Mouse (Mus musculus) T-helper 1 cell (primary cell): ENCODE measurements at regions not wholly inside any gene's neighbourhood (a gene's known extent, or its start where the extent isn't known, plus 50 kb on each side); places are given as distances from the start of the nearest gene placed in this dataset.

Experiments used
- in situ Hi-C: fragments of 300-600 bp; cut with MboI, MseI; formaldehyde crosslinking; loops from one replicate; pipeline ENCODE4 v1.15.1; 2025; ENCODE audit warnings: high pct_unique_total_duplicates

DNA sequence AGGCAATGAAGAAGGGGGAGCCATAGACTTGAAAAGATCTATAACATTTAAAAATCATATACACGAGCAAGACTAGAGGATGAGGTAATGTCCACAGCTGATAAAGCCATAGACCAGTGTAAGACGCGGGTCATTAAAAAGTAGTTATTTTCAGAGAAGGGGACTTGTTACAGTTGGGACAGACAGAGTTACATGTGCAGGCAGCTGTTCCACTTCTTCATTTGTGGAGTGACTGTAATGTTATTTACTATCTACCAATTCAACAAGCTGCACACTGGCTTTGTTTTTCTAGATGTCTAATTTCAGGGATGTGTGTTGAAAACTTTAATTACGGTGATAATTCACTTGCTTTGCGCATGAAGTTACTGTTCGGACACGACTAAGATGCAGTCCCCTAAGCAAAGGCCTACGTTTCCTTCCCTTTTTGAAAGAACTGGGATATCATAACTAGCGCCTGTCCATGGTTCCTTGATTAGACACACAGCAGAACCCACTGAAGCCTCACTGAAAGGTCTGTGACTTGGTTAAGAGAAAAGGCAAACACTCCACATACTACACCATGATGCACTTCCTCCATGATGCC is 320.7 kb upstream of the Clint1 start:
- in situ Hi-C loops, result loop anchor here (25.0 kb wide), 1 partner anchor 919 kb away; the partner anchor contains the start of gene Ebf1

DNA sequence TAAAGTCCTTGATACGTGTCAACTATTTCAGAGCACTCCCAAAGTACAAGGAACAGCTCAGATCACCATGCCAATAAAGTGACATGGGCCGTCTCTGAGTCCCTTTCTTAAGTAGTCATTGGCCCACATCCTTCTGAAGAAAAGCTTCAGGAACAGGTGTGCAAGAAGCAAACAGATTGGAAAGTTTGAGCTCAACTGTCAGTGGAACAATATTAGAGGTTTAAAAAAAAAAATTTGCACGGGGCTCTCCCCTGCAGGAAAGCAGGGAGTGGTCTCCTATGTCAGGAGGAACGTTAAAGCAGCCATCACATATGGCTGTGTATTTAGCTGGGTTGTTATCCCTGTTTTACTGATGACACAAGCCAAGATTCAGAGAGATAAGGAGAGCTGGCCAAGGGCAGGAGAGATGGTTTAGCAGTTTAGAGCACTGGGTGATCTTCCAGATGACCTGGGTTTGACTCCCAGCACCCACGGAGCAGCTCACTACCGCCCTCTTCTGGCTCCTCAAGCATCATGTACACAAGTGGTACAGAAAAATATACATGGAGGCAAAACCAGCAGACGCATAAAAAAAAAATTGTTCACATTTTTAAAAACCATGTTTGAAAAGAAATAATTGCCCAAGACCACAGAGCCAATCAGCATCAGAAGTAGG is 318.3 kb upstream of the Clint1 start:
- in situ Hi-C loops, result loop anchor here (25.0 kb wide), 1 partner anchor 921 kb away; the partner anchor contains the start of gene Ebf1

DNA sequence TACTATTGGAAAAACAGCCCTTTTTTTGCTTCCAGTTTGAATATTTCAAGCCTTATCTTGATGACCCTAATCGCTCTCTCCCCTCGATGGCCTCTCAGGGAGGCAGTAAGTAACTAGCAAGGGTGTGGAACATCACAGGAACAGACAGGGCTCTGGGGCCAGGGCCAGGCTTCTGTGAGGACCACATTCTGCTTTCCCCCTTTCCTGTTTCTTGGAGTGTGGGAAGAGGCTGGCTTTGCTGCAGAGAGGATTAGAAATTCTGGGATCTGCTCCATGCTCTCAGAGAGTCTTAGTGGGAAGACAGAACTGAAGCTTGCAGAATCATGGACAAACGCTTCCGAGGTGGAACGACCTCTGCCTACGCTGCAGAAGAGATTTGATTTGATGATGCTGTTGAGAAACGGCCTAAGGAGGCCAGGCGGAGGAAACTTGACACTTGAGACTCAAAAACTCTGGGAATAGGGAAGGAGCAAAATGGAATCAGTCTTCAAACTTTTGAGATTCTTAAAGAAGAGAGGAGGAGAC is 316.3 kb upstream of the Clint1 start:
- in situ Hi-C loops, result loop anchor here (25.0 kb wide), 1 partner anchor 923 kb away; the partner anchor contains the start of gene Ebf1

DNA sequence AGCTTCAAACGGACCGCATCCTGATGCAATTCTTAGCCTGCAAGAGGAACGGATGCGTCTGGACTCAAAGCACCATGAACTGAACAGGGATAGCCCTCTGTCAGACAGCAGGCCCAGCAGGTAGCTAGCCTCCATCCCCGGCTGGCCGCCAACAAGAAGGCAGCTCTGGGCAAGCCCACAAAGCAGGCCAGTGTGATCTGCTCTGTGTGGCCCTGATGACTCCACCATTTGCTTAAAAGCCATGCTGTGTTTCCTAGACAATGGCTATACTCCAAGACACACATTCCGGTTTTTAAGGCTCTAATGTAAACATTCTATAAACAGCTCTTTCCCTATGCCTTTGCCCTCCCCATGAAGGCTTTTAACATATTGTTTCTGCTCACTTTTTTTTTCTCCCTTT is 313.8 kb upstream of the Clint1 start:
- in situ Hi-C loops, result loop anchor here (25.0 kb wide), 1 partner anchor 926 kb away; the partner anchor contains the start of gene Ebf1

DNA sequence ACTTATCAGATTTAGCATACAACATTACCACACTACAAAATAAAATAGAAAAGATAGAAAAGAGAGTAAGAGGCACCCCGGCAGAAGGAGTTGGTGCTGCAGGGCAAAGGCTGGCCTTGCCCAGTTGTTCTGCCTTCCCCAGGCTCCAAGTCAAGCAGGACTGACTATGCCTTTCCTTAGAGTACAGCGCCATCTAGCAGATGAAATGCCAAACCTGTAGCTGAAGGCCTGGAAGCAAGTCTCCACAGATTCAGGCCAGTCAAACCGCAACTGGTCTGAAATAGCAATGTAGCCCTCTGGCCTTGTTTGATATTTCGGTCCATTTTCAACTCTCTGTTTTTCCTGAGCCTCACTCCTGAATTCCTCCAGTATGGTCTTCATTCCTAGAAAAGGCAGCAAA is 312.4 kb upstream of the Clint1 start:
- in situ Hi-C loops, result loop anchor here (25.0 kb wide), 1 partner anchor 927 kb away; the partner anchor contains the start of gene Ebf1

DNA sequence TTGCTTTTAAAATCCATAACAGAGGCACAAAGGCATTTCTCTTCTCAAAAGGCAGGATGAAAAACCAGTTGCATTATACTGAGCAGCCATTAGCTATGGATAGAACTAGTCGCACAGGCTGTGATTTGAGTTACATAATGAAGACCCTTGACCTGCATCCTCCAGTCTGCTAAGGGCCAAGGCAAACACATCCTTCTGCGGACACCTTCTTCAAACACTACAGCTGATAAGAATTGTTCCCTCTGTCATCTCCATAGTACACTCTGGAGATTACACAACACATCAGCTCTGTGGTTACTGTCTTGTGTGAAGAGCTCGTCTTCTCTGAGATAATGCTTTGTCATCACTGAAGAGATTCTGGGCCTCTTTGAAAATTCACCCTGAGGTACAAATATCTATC is 307.3 kb upstream of the Clint1 start:
- in situ Hi-C loops, result loop anchor here (25.0 kb wide), 1 partner anchor 932 kb away; the partner anchor contains the start of gene Ebf1

DNA sequence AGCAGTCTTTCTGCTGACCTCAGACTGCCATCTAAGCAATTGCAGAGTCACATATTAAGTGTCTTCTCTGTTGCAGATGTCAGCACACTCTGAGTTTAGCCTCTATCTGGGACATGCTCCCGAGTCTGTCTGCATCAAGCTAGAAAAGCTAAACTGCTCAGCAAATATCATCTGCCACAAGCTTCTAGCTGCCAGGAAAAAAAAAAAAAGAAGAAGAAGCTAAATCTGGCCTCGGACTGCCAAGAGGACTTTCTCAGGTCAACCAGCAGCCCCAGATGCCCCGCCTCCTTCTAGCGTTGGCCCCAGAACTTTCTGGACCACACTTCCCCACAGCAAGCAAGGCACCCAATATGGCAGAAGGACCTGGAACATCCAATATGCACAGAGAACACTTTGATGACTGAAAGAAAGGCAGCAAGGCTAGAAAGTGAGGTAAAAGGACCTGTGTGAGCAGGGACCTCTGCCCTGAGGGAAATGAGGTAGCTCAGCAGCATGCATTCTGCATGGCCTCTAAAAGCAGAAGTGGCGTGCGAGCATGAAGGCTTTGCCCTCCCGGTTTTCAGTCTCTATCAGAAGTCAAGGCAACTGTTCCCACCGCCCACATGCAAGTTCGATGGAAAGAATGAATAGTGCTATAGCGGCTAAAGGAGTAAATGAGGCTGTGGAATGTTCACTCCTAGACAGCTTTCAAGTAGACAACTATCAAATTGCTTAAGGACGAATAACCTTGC is 305.8 kb upstream of the Clint1 start:
- in situ Hi-C loops, result loop anchor here (25.0 kb wide), 1 partner anchor 934 kb away; the partner anchor contains the start of gene Ebf1

DNA sequence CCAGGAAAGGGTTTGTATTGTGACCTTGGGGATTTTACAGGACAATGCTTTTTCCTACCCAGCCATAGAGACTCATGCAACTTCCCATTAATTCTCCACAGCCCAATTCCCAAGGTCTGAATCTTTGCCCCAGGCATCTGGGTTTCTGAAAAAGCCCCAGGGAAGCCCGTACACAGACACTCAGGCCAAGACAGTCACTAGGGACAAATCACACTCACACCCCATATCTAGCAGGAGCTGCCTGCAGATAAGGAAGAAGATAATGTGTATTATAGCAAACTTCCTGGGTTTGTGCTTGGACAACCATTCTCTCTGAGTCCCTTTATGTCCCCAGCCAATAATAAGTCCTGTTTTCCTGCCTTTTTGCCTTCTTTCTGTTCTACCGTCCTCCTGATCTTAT is 305.0 kb upstream of the Clint1 start:
- in situ Hi-C loops, result loop anchor here (25.0 kb wide), 1 partner anchor 935 kb away; the partner anchor contains the start of gene Ebf1

DNA sequence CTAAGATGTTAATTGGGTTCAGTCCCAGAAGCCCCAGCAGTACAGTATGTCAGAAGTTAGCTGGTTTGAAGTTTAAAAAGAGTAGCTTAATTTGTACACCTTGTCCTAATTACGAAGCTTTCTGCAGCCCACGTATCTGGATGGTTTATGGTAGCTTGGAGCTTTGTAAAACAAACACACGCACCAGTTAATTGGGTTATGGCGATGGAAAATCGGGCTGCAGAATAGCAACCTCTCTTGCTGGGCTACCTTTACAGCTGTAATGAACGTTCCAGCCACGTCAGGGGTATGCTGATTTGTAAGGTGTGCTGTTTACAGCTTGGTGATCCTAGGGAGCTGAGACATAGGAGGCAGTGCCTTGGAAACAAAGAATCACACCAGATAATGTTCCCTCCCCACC is 301.5 kb upstream of the Clint1 start:
- in situ Hi-C loops, result no loop called here

DNA sequence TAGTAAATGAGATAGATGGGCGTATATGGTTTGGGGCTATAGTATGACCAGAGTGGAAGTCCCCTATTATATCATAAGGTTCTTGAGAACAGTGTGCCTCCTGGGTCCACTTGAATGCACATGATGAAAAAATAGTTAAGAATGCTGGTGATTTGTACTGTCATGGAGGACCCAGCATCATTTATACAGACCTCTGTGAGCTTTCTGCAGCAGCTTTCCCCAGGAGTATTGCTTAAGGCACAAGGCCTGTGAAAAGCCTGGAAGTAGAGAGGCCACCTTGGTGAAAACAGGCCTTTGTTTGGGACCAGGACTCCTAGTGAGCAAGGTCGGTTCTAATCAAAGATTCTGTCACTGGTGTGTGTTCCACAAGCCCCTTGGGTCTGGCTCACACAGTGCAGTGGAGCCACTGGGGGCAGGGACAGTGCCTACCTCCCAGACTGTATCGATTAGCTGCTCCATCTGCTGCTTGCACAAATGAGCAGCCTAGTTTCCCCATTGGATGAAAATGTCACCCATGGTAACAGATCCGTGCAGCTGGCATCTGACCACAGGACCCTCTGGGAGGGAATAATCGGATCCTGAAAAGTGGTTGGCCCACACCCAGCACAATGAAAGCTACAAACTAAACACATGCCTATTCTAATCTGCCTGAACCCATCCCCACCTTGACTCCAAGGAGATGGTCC is 274.2 kb upstream of the Clint1 start:
- in situ Hi-C loops, result no loop called here

DNA sequence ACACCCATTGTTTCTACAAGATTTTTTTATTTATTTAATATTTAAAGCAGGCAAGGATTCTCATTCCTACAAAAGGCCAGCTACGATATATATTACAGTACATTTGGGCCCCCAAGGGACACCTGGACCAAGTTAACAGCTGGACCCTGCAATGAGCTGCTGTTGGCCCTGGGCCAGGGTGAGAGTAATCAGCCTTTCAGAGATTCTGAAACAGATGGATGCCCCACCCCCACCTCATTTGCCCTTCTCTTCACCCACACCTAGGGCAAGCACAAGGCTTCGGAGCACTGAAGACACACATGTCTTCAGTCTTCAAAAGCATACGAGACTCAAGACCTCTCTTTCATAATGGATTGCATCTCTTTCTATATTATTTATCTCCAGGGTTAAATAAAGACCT is 259.5 kb upstream of the Clint1 start:
- in situ Hi-C loops, result loop anchor here (10.0 kb wide), 1 partner anchor 328 kb away; no protein-coding TSS in a partner anchor

DNA sequence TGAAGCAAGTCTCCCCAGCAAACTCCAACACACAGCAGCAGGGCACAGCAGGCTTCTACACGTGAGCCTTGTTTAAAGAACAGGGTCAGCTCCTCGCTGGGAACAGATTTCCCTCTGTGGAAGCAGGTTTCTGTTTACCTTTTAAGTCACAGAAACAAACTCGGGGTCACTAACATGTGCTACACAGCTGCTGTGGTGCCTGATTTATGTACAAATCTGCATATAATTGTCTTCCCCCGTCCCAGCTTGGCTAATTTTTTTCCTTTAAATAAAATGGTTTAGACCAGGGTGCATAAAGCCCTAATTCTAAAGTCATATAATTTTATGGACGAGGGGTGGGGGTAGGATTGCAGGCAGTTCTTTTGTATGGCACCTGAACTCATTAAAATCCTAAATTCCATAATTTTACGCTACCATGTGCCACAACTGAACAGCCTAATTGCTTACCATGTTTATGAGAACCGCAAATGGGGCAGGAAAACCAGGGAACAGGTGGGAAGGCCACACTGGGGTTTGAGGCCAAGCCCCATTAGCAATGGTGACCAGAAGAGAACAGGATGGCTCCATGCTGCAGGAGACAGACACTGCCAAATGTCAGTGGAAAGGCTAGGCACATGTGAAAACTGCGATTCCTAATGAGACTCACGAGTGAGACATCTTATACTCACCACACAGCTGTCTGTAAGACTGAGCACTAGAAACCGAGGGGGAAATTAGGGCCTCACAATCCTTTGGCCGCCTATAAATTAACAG is 258.8 kb upstream of the Clint1 start:
- in situ Hi-C loops, result loop anchor here (10.0 kb wide), 1 partner anchor 328 kb away; no protein-coding TSS in a partner anchor

DNA sequence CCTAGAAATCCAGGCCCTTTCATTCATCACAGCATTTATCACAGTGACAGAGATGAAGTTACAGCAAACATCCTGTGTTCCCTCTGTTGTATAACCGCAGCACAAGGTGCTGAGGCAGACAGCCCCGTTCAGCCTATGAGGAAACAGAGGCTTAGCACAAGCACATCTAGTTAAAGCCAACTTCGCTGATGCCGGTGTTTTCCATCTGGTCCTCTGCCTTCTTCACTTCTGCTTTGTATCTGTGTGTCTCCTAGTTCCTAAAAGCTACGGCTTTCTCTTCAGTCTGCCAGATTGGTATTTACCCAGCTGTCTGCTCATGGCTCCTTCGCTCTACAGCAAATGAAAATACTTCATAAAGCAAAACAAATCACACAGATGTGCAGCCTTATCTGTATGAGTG is 256.5 kb upstream of the Clint1 start:
- in situ Hi-C loops, result loop anchor here (10.0 kb wide), 1 partner anchor 331 kb away; no protein-coding TSS in a partner anchor

DNA sequence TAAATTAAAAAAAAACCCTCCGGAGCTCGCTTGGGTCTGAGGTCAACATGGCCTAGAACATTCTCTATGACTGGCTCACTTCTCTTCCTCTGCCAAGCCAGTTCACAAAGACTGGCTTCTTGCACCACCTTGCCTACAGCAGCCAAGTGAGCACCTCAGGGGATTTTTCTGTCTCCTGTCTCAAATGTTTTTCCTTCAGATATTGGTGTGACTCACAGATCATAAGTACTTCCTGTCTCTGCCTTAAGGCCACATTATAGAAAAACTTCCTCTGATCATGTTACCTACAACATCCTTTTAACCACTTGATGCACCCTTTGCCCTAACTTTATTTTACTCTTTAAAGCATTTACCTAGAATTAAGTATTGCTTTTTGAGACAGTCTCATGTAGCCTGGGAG is 230.0 kb upstream of the Clint1 start:
- in situ Hi-C loops, result no loop called here

DNA sequence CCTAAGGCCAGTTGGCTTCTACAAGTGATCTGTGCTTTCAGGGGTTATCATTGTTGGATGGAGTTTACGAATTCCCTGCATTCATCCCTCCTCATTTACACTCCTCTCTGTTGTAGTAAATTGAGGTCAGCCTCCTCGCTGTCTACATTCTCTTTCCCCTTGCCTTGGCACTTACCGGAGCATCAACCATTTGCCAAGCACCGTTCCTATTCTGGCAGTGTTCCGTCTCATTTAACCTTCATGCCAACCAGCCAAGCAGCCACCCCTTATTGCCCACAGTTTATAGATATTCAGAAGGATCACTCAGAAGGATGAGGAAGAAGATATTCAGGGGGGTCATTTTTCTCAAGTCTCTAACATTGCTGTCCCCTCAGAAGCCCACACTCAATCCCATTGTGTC is 229.2 kb upstream of the Clint1 start:
- in situ Hi-C loops, result no loop called here

DNA sequence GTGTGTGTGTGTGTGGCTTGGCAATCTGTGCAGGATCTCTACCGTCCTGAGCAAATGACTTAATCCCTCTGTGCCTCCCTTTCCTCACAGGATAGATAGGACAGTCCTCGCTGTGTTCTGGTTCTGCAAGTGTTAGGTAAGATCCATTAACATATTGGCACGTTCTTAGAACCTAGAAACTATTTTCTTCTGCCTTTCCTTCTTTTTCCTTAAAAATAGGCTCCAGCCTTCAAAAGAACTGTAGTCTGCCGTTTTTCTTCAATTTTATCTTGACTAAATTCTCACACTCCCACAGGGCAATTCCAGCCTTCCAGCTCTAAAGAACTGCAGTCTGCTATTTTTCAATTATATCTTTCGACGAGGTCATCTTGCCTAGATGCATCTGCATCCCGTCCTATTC is 227.6 kb upstream of the Clint1 start:
- in situ Hi-C loops, result no loop called here

DNA sequence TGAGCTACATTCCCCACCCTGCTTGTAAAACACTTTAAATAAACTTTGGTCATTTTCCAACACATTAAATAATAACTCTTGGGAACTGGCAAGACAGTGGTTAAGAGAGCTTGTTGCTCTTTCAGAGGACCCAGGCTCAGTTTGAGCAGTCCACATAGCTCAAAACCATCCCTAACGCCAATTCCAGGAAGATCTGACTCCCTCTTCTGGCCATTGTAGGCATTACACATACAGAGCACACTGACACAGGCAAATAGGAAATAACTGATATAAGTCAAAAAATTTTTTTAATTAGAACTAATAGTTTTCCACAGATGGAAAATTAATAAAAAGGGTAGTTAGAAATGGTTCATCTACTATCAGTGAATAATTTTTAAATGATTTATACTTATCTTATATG is 222.6 kb upstream of the Clint1 start:
- in situ Hi-C loops, result loop anchor here (5.0 to 25.0 kb wide), 2 partner anchors 1042 to 1707 kb away; no protein-coding TSS in a partner anchor

DNA sequence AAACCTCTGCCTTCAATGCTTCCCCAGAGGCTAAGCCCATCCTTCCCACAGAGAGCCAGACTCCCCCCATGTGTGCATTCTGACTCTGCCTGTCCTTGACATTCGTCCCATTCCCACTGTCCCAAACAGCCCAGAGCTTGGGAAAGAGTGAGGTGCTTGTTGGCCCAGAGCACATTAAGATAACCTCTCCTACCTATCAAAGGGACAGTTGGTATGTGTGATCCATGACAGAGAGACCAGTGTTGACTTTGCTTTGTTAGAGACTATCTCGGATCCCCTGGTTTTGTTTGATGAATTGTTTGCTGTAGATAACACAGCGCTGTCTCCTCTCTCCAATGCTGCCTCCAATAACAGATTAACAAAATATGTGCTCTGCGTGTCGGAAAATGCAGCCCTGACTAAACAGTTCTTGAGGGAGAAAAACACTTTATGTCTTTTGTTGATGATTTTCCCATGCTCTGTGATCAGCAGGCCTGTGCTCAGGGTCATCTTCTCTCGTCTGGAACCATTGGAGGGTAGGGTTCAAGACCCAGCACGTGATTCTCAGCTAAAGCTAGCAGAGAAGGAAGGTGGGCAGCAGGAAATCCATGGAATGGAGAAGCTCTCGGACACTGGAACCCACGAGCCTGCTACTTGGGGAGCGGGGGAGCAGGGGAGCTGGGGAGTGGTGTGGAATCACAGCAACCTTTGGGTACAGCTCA is 217.2 kb upstream of the Clint1 start:
- in situ Hi-C loops, result loop anchor here (25.0 kb wide), 1 partner anchor 1047 kb away; no protein-coding TSS in a partner anchor

DNA sequence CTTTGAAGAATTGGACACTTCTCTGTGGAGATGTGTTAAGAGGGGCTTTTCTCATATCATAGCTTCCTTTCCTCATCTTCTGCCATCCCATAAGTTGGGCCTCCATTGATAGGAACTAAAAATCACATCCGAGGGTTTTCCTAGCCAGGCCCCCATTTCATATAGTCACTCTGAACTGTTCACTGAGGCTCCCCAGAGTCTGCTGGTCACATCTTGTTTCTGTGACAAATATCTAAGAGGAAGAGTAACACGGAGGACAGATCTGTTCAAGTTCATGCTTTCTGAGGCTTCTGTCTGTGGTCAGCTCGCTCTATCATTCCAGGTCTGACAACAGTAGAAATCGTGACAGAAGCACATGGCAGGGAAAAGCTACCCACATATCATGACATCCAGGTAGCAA is 216.0 kb upstream of the Clint1 start:
- in situ Hi-C loops, result loop anchor here (25.0 kb wide), 1 partner anchor 1049 kb away; no protein-coding TSS in a partner anchor

DNA sequence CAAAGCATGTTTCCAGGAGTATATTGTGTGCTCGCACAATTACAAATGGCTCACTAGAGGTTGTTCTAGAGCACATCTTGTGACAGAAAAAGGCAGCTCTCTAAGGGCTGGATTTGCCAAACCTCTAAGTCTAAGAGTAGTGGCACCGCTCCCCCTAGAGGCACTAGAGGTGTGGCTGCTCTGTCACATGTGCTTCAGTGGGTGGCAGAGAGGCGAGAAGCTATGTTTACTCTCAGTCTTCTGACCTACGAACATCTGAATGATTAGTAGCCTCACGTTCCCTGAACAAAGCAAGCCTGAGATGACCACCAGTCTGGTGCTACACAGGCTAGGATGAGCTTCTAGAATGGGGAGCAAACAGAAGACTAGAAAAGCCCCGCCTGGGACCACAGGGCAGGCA is 212.6 kb upstream of the Clint1 start:
- in situ Hi-C loops, result loop anchor here (25.0 kb wide), 1 partner anchor 1052 kb away; no protein-coding TSS in a partner anchor
